Mouse (Mus musculus) heart, postnatal 14 days (tissue): Measurements from ENCODE around the gene Tmem30b. TPM values are rescaled to one million over a fixed set of nuclear protein-coding genes. Genes with fewer than 3 reads are reported as not detected.

Experiments
- DNase-seq, 2 experiments: peaks; one replicate each; pipeline ENCODE4 v3.0.0; 2021 to 2022
- intact Hi-C: fragments of 180-260 bp; cut with DNase I; formaldehyde crosslinking; loops from one replicate; pipeline ENCODE4 v1.15.1; 2025
- total RNA-seq, 2 experiments: library from RNA; stranded (reverse); gene quantifications; 2 replicates each; pipeline ENCODE4 v1.2.3; 2021

Gene Tmem30b
- total RNA-seq, 2 experiments from 2014 or later: 0.22 to 0.27 TPM

DNA sequence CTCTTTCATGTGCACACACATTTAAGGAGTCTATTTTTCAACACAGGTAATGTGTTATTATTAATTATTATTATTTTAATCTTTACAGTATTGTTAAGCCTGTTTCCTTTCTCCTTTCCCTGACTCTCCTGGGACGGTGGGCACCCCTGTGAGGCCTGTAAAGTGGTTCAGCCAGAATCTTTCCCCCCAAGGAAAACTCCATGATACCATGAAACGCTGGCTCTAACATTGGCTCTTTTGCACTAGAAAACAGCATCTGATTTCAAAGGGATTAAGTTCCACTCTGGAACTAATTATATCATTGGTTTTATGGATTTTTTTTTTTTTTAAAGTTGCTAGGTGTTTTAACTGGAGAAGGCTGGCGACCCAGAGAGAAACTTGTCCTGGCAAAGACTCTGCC lies 24.2 kb downstream of the Tmem30b start:
- intact Hi-C loops: no loop called here

GRCm38 (mm10) chr12:73521238-73521841 lies 24.9 kb downstream of the Tmem30b start:
- intact Hi-C loops: no loop called here
- no peak for DNase-seq

More for the DNA sequence above, 24.2 kb downstream of the Tmem30b start:
- no peak for DNase-seq

DNA sequence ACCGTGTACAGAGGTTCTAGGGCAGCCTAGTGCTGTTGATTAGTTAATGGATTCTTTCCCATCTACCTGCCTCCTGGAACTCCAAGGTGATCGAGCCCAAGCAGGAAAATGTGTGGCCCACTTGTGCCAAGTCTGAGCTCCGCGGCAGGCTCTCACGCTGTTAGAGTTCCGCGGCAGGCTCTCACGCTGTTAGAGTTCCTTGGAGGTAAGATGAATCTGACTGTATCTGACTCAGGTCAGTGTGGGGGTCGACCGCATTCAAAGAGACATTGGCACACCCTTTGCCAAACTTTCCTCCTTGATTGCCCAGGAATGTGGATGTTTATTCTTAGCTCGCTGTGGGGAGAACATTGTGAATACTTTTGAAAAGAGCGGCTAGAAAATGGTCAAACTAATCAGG lies 28.4 kb downstream of the Tmem30b start:
- intact Hi-C loops: loop anchor here (1.0 to 10.0 kb wide), 6 partner anchors 65 to 673 kb away; partner anchors contain the start of gene Six4
- peak in 1 of 2 experiments; percentile 6 for DNase-seq

GRCm38 (mm10) chr12:73517022-73517709 lies 29.0 kb downstream of the Tmem30b start:
- peak; percentile 85 to 91 for DNase-seq
- intact Hi-C loops: loop anchor here (1.0 to 10.0 kb wide), 6 partner anchors 65 to 672 kb away; partner anchors contain the start of gene Six4

GRCm38 (mm10) chr12:73516516-73516915 lies 29.7 kb downstream of the Tmem30b start:
- intact Hi-C loops: loop anchor here (5.0 to 10.0 kb wide), 5 partner anchors 64 to 672 kb away; partner anchors contain the start of gene Six4

GRCm38 (mm10) chr12:73514722-73515121 lies 31.5 kb downstream of the Tmem30b start:
- intact Hi-C loops: loop anchor here (5.0 to 10.0 kb wide), 5 partner anchors 62 to 670 kb away; partner anchors contain the start of gene Six4
- no peak for DNase-seq

More at GRCm38 (mm10) chr12:73516516-73516915, 29.7 kb downstream of the Tmem30b start:
- no peak for DNase-seq

DNA sequence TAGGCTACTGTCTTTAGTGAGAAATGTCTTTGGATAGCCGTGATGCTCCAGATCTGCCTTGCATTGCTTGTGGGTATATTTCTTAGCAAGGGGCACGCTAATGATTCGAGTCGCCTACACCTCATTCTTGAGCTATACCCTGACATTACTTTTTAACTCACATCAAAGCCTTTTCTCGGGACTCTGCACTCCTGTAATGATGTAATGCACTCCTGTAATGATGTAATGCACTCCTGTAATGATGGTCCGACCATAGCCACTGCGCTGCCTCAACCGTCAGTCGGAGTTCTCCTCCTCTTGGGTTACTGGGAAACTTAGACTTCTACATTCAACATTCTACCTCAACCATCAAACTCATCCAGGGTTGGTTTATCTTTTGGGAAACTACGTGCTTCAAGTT lies 32.2 kb downstream of the Tmem30b start:
- DNase-seq: no peak
- intact Hi-C loops: loop anchor here (10.0 kb wide), 1 partner anchor 669 kb away; no protein-coding TSS in a partner anchor

DNA sequence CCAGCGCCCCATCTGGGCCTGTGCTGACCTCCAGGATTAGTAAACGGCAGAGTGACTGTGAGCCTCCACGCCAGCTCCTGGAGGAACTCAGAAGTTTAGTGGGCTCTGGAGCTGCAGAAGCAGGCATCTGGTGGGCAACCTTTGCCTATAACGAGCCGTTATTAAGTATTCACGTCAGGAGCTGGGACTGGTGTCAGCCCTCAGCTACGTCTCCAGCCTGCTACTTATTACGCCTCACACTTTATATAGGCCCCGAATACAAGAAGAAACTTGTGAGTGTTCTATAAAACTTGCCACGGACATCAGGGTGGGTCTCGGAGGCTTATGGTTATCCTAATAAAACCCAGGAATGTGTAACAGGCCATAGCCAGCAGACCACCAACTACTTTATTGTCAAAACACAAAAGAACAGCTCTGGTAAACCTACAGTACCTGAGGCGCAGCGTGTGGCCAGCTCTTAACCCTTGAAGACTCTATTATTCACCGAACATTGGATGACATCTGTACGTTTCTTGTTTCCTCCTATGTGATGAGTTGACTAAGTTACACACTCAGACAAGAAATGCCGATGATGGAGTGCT lies 34.6 kb downstream of the Tmem30b start:
- DNase-seq: no peak
- intact Hi-C loops: loop anchor here (10.0 kb wide), 1 partner anchor 667 kb away; no protein-coding TSS in a partner anchor

- intact Hi-C loops: no loop called here
- peak in 1 of 2 experiments; percentile 21 for DNase-seq
Measured at GRCm38 (mm10) chr12:73507105-73507504, 39.1 kb downstream of the Tmem30b start.

DNA sequence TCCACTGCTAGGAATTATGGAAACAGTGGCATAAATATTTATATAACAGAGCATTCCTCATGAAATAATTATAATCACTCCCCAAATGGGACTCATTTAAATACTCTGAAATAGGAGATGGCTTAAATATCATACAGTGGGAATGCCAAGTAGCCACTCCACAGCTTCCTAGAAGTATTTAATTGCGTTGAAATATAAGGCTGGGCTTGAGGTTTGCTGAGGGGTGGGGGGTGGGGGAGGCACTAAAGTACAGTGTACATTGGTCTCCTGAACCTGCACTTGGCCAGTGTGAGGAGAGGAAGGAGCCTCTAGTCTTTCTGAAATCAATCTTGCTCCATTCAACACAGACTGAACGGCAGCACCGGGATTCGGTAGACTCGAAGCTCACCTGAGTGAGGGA lies 39.5 kb downstream of the Tmem30b start:
- intact Hi-C loops: no loop called here
- DNase-seq: no peak

- DNase-seq: no peak
- intact Hi-C loops: no loop called here
Measured at GRCm38 (mm10) chr12:73500689-73501326, 45.4 kb downstream of the Tmem30b start.

DNA sequence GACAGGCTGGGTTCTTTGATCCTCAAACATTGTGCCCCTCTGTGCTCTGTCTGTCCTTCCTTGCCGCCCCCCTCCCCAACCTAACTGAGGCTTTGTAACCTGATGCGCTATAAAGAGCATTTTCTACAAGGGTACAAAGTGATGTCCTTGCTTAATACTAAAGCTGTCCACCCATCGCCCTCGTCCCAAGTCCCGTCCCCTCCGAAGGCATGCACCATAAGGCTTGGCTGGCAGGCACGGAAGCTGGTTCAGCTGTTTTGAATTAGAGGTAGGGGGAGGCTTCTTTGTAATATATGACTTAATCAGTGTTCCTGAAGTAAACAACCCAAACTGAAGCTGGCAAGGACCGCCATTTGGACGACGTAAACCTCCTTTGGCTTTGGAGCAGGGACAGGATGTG lies 51.0 kb downstream of the Tmem30b start:
- DNase-seq: no peak
- intact Hi-C loops: no loop called here

GRCm38 (mm10) chr12:73493929-73494530 lies 52.2 kb downstream of the Tmem30b start:
- intact Hi-C loops: no loop called here
- DNase-seq: no peak

Other genes starting within 250 kb of the Tmem30b start
- gene Prkch, start 38.4 kb upstream of the Tmem30b start, total RNA-seq: 10 to 100 TPM; 25.1 to 27.2 TPM